Mouse (Mus musculus): ENCODE measurements around the gene Inha.

The Inha gene

DNA sequence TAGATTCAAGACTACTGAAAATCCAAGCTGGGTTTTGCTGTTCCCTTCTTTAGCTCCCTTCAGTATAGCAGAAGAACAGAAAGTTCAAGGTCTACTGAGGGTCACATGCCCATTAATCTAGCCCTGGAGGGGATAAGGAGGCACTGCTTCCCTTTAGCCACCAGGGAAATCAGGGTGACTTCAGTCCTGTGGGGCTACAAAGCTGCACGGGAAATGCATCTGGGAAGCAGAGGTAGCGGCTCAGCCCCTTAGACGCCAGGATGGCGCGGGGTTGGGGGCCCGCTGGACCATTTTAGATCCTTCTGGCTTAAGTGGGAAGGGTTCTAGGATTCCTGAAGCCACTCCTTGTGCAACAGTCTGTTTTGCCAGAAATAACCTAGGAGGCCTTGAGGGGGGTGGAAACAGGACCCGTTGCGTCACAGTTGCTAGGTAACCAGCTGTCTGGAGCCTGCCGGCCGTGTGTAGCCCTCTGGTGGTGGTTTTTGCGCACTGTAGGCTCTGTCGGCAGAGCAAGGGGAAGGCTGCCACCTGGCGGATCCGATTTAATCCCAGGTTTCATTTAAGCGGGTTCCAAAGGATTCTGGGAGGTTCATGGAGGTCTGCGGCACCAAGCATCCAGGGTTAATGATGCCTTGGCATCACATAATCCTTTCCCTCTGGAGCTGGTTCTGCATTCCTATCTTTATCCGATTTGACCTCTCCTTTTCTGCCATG, 52.5 kb downstream of the Inha start:
- DNase-seq: peak; percentile 78
